Mouse (Mus musculus): Measurements from ENCODE around the gene Nfib.

DNA sequence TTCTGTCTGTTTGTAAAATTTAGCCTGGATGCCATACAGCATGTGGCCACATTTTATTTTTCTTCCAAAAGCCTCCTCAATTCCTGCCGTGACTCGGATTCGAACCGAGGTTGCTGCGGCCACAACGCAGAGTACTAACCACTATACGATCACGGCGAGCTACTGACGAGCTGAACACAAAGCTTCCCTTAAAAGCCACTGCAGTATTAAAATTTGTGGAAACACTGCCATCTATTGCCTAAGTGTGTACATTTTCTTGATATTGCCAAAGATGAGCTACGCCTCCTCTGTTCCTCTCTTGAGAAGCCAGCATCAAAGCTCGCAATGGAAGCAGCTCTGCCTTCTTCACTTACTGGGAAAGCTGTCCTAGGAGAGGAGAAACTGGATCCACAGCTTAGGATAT, 86.0 kb downstream of the Nfib start:
- TF ChIP-seq CTCF (IDR thresholded peaks at IDR 0.05; ENCODE audit: borderline replicate concordance, insufficient read depth, low read depth, low read length) (peak; percentile 36; the same call in 1 of the 2 replicates), POLR2A (IDR thresholded peaks at IDR 0.05; ENCODE audit: borderline replicate concordance, insufficient read depth, low read length) (no peak)
